Mouse (Mus musculus) heart, embryonic 15.5 days (tissue): ENCODE measurements around the gene A4galt. TPM values are rescaled to one million over a fixed set of nuclear protein-coding genes. Genes with fewer than 3 reads are reported as not detected.

Experiments
- ATAC-seq: fragments of 200-750 bp; cut with Nextera tagmentation; replicated peaks from 2 replicates; pipeline ENCODE4 v1.8.0; 2017; ENCODE audit warnings: low read depth, moderate TSS enrichment; ENCODE audit not compliant: insufficient number of reproducible peaks, insufficient read depth, low FRiP score
- H3K27ac ChIP-seq: fragments of 300-500 bp; sonication (generic); 2 replicates; pipeline ENCODE4 v1.5.1; 2015; ENCODE audit warnings: mild to moderate bottlenecking, inconsistent platforms
- H3K27me3 ChIP-seq: fragments of 300-500 bp; sonication (generic); 2 replicates; pipeline ENCODE4 v1.6.1; 2015; ENCODE audit warnings: inconsistent platforms
- H3K36me3 ChIP-seq: fragments of 300-500 bp; sonication (generic); 2 replicates; pipeline ENCODE4 v1.6.1; 2015; ENCODE audit warnings: mild to moderate bottlenecking, inconsistent platforms
- H3K4me1 ChIP-seq: fragments of 300-500 bp; sonication (generic); replicated peaks from 2 replicates; pipeline ENCODE4 v1.6.1; 2015; ENCODE audit warnings: inconsistent platforms
- H3K4me2 ChIP-seq: fragments of 300-500 bp; sonication (generic); 2 replicates; pipeline ENCODE4 v1.6.1; 2015; ENCODE audit warnings: inconsistent platforms, mild to moderate bottlenecking, moderate library complexity
- H3K4me3 ChIP-seq: fragments of 300-500 bp; sonication (generic); 2 replicates; pipeline ENCODE4 v1.5.1; 2015; ENCODE audit warnings: mild to moderate bottlenecking, inconsistent platforms
- H3K9ac ChIP-seq: fragments of 300-500 bp; sonication (generic); 2 replicates; pipeline ENCODE4 v1.6.1; 2015; ENCODE audit warnings: mild to moderate bottlenecking, inconsistent platforms
- H3K9me3 ChIP-seq: fragments of 300-500 bp; sonication (generic); replicated peaks from 2 replicates; pipeline ENCODE4 v1.6.1; 2016; ENCODE audit warnings: inconsistent platforms
- WGBS: fragments of 180-500 bp; shearing (Covaris S2); methylation state at CpG from one replicate; pipeline ENCODE4 v1.1.7; 2015; ENCODE audit warnings: mixed read lengths; 5-methylcytosine and 5-hydroxymethylcytosine counted together
- polyA plus RNA-seq: library from polyadenylated mRNA; unstranded; fragments of >200 nt; fragmentation: Nextera tagmentation; extraction: Ambion mirVana; gene quantifications from 2 replicates; pipeline ENCODE4 v1.2.1, GENCODE M21; 2015

Gene A4galt
- polyA plus RNA-seq = 1.3 and 1.6 TPM in 2 replicates

DNA sequence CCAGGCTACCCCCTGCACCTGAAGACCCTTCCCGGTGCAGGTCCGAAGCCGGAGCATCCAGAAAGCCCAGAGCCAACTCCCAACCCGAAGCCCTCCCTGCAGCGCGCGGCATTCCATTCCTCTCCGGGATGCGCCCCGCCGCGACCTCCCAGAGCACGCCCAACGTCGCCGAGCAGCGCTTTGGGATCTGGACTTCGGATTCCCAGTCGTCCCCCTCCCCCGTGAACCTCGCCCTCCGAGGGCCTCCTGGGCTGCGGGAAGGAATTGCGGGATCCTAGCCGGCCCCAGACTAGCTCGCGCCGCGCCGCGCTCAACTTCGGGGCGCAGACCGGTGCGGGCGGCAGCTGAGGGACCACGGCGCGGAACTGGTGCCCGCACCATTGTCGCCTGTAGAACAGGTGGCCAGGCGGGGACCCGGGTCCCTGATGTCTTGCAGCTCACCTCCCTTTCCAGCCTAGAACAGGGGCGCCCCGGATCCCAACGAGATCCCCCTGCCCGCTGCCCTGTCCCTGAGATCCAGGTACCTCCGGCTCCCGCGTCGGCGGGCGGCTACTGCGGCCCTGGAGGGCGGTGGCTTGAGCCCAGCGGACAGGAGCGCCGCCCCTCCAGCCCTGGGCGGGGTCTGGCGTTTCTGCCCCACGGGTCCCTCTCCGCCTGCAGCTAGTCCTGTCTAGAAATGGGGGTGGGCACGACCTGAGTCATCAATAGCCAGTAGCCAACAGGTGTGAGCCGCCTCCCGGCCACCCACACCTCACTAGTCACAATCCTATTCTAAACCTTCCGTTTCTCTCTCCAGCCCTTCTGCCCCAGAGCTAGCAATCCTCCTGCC is at the start of gene A4galt:
Gene A4galt (minus strand): TSS at position 599 of the 829 bp plus-strand sequence.
- WGBS = 2% methylated on average over 66 of the region's 66 CpGs
- no peak within 1 kb of the TSS for H3K27ac ChIP-seq
- no peaks in the 10 kb centered on the region for H3K9me3 ChIP-seq
- peak within 1 kb of the TSS; percentile 95 for H3K4me2 ChIP-seq
- peaks cover 44% of the 10 kb centered on the region for H3K27me3 ChIP-seq
- peak within 1 kb of the TSS; percentile 55 for H3K4me3 ChIP-seq
- peak within 1 kb of the TSS; percentile 55 for H3K9ac ChIP-seq
- ATAC-seq = no peak
- no peaks in the 10 kb centered on the region for H3K36me3 ChIP-seq
- H3K4me1 ChIP-seq = peaks cover 16% of the 10 kb centered on the region

DNA sequence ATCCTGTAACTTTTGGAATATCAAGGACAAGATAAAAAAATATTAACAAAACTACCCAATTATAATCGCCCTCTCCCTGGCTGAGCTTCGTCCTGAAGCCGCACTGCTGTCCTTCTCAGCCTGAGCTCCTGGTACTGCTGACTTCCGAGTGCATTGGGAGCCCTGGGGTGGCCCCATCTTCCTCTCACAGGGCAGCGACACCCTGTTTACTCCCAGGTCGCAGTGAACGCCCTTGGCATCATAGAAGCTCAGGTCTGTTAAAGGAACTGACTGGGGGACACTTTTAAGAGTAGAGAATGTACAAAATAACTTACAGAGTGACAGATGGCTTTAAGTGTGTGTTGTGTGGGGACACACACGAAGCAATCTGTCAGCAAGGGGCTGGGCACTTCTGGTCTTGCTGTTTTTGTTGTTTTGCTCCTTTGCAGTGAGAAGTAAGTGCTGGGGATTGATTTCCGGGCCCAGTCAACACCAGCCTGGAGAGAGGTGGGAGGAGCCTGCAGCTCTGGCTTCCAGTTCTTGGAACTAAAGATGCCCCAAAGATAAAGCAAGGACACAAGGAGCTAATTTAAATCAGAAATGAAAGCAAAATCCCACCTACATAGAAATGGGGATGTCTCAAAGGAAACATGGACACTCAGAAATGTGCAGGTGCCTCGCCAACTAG is 48.5 kb upstream of the A4galt start:
- peaks cover 5% of the 10 kb centered on the region; the same call in 1 of the 2 replicates for H3K36me3 ChIP-seq
- ATAC-seq = no peak
- WGBS = 52% methylated on average over 10 of the region's 10 CpGs

DNA sequence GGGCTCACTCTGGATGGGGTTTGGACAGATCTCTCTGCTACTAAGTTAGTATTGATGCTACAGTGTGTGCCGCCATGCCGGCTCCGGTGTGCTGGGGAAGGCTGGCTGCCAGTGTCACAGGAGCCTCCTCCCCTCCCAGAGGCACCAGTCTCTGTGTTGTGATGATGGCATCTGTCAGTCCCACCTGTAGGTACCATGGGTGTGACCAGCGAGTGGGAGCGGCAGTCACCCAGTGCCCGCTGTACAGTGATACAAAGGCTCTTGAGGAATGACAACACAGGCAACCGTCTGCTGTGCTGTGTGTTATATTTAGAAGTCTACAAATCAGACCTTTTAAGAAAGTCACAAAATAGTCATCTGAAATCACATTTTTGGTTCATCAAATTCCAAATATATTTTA is 47.9 kb upstream of the A4galt start:
- no peak overlapping the region for H3K9ac ChIP-seq
- no peak overlapping the region for H3K4me3 ChIP-seq
- H3K4me2 ChIP-seq = no peak overlapping the region
- no peaks in the 10 kb centered on the region for H3K27me3 ChIP-seq
- ATAC-seq = no peak
- H3K27ac ChIP-seq = no peak overlapping the region
- WGBS = 65% methylated on average over 7 of the region's 7 CpGs
- H3K4me1 ChIP-seq = peaks cover 15% of the 10 kb centered on the region
- peaks cover 5% of the 10 kb centered on the region; the same call in 1 of the 2 replicates for H3K36me3 ChIP-seq
- no peaks in the 10 kb centered on the region for H3K9me3 ChIP-seq

More for the DNA sequence above, 48.5 kb upstream of the A4galt start:
- no peak overlapping the region for H3K27ac ChIP-seq
- peaks cover 15% of the 10 kb centered on the region for H3K4me1 ChIP-seq
- H3K27me3 ChIP-seq = no peaks in the 10 kb centered on the region
- H3K4me3 ChIP-seq = no peak overlapping the region
- no peak overlapping the region for H3K4me2 ChIP-seq
- no peaks in the 10 kb centered on the region for H3K9me3 ChIP-seq
- no peak overlapping the region for H3K9ac ChIP-seq

DNA sequence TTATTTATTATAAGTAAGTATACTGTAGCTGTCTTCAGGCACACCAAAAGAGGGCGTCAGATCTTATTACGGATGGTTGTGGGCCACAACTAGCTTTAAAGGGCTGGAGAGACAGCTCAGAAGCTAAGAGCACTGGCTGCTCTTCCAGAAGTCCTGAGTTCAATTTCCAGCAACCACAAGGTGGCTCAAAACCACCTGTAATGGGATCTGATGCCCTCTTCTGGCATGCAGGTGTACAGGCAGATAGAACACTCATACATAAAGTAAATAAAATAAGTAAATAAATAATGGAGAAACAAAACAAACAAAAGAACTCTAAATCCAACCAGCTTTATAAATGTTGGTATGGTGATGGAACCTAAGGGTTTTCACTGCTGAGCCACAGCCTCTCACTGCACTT is 47.2 kb upstream of the A4galt start:
- ATAC-seq = no peak

DNA sequence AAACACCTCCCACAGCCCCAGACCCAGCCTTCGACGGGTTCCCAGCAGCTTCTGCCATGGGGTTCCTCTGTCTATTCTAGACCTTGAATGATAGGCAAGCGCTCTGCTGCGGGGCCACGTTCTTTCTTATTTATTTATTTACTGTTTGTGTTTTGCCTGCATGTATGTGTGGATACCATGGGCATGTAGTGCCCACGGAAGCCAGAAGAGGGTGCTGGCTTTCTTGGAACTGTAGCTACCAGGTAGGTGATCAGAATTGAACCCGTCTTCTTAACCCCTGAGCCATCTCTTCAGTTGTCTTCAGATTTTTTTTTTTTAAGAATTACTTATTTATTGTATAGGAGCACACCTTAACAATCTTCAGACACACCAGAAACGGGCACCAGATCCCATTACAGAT is 46.7 kb upstream of the A4galt start:
- Histone ChIP-seq H3K27ac (no peak overlapping the region), H3K9me3 (no peaks in the 10 kb centered on the region), H3K27me3 (no peaks in the 10 kb centered on the region), H3K4me2 (no peak overlapping the region), H3K36me3 (peaks cover 5% of the 10 kb centered on the region; the same call in 1 of the 2 replicates), H3K9ac (no peak overlapping the region), H3K4me1 (peaks cover 5% of the 10 kb centered on the region; the same call in 1 of the 2 replicates), H3K4me3 (no peak overlapping the region)
- no peak for ATAC-seq
- 84% methylated on average over 8 of the region's 8 CpGs for WGBS

More for the DNA sequence above, 47.2 kb upstream of the A4galt start:
- Histone ChIP-seq H3K9ac (no peak overlapping the region), H3K4me3 (no peak overlapping the region), H3K36me3 (peaks cover 5% of the 10 kb centered on the region; the same call in 1 of the 2 replicates), H3K27ac (no peak overlapping the region), H3K4me2 (no peak overlapping the region), H3K9me3 (no peaks in the 10 kb centered on the region), H3K4me1 (peaks cover 10% of the 10 kb centered on the region), H3K27me3 (no peaks in the 10 kb centered on the region)
- 88% methylated on average over 2 of the region's 2 CpGs for WGBS

DNA sequence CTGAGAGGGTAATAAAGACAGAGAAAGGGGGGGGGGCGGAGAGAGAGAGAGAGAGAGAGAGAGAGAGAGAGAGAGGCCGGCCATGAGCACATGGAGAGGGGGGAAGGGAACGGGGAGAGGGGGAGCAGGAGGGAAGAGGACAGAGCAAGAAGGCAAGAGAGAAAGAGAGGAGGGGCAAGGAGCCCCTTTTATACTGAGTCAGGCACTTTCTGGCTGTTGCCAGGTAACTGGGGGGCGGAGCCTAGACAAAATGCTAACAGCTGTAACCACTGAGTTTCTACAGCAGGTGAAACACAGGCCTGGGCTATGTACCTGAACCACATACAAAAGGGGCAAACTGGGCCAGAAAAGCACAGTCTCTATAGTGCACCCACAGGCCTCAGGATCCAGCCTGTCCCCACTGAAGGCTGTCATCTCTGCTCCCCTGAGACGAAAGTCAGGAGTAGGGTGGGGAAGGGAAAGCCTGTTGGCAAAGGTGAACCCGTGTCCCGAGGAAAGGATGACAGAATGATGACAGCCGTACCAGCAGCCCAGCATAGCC is 45.3 kb upstream of the A4galt start:
- H3K36me3 ChIP-seq = no peaks in the 10 kb centered on the region
- H3K4me1 ChIP-seq = peaks cover 5% of the 10 kb centered on the region
- no peak overlapping the region for H3K27ac ChIP-seq
- 58% methylated on average over 6 of the region's 8 CpGs for WGBS
- no peak overlapping the region for H3K4me2 ChIP-seq
- H3K27me3 ChIP-seq = no peaks in the 10 kb centered on the region
- H3K9ac ChIP-seq = no peak overlapping the region
- H3K9me3 ChIP-seq = no peaks in the 10 kb centered on the region
- H3K4me3 ChIP-seq = no peak overlapping the region
- 0 out of 2 replicates have a peak, but pooled peaks have one; percentile 31 for ATAC-seq

DNA sequence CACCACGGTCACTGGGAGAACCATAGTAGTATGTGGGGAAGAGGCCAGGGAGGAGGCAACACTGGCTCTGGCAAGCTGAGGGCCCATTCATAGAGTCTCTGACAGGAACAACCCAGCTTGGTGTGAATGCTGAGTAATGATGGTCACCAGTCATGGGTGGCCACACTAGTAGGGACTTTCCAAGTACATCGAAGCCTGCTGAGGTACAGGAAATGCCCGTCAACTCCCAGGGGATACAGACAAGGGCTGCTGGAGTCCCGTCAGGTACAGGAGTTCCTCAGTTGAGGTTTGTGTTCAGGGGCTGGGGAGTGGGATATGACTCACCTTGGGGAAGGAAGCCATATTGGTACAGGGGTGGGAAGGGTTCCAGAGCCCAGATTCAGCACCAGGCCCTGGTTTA is 44.5 kb upstream of the A4galt start:
- Histone ChIP-seq H3K4me1 (peaks cover 5% of the 10 kb centered on the region), H3K4me2 (no peak overlapping the region), H3K27me3 (no peaks in the 10 kb centered on the region), H3K9me3 (no peaks in the 10 kb centered on the region), H3K36me3 (no peaks in the 10 kb centered on the region), H3K4me3 (no peak overlapping the region), H3K9ac (no peak overlapping the region), H3K27ac (no peak overlapping the region)
- no peak for ATAC-seq
- WGBS = 70% methylated on average over 4 of the region's 4 CpGs

DNA sequence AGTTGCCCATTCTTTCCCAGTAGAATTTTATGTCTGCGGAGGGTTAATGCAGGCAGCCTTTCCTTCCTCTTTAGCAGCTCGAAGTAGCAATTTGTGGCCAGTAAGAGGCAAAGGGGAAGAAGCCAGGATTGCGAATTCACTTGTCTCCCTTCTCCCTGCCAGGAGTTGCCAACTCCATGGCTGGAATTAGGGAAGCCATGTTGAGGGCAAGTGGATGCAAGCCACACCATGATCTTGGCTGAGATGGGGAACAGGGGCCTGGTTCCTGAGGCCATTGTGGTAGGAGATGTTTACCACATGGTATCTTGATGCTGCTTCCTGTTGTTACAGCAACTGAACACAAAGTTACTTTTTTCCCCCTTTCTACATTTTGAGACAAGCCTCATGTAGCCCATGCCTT is 43.4 kb upstream of the A4galt start:
- Histone ChIP-seq H3K4me3 (no peak overlapping the region), H3K9ac (no peak overlapping the region), H3K4me2 (no peak overlapping the region), H3K27me3 (no peaks in the 10 kb centered on the region), H3K36me3 (no peaks in the 10 kb centered on the region), H3K4me1 (peaks cover 5% of the 10 kb centered on the region), H3K9me3 (no peaks in the 10 kb centered on the region), H3K27ac (no peak overlapping the region)
- 63% methylated on average over 3 of the region's 3 CpGs for WGBS
- no peak for ATAC-seq

DNA sequence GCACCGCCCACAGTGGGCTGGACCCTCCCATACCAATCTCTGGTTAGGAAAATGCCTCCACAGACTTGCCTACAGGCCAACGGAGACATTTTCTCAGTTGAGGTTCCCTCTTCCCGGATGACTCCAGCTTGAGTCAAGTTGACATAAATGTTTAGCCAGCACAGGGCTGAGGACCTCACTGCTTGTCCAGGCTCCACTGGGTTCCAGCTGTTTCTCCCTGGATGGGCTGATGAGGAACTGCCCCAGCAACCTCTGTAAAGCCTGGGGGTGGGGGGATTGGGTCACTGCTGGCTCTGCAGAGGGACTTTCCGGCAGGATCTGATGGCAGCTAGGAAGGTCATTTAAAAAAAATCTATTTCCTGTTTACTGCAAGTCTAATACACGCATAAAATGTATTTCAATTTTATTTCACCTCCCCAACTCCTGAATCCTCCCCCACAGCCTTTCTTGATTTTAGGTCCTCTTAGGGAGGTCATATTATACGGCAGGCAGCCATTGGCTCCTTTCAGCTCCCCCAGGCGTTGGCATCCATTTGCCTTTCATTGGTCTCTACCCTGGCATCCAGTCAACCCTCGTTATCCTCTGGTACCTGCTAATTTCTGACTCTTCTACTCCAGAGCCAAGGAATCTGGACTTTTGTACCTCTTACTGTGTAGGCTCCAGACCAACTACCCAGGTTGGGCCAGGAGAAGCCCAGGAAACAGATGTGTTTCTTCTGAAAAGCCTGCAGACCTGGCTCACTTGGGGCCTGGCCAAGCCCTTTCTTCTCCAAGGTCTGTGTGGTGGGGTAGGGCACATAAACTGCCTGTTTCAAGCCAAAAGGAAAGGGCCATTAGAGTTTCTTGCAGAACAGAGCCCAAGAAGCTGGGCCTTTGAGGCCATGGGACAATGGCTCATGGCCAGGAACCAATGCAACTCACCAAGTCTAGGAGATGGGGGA is 42.4 kb upstream of the A4galt start:
- H3K4me3 ChIP-seq = no peak overlapping the region
- no peak overlapping the region for H3K9ac ChIP-seq
- H3K36me3 ChIP-seq = no peaks in the 10 kb centered on the region
- WGBS = 80% methylated on average over 8 of the region's 8 CpGs
- H3K9me3 ChIP-seq = no peaks in the 10 kb centered on the region
- no peak overlapping the region for H3K4me2 ChIP-seq
- no peak for ATAC-seq
- no peaks in the 10 kb centered on the region; the same call in none of the 2 replicates for H3K4me1 ChIP-seq
- H3K27me3 ChIP-seq = no peaks in the 10 kb centered on the region
- H3K27ac ChIP-seq = no peak overlapping the region

DNA sequence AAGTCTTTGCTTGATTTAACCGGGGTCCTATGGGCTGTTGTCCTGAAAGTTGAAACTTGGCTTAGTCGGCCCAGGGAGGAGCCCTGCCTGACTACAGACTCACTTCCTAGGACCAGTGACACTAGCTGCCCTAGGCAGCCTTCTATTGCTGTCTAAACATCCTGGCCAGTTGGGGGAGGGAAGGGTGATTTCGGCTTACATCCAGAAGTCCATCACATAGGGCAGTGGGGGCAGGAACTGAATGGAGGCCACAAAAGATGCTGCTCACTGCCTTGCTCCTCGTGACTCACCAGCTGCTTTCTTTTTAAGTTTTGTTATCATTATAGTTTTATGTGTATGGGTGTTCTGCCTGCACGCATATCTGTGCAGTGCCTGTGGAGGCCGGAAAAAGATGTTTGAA is 41.6 kb upstream of the A4galt start:
- no peaks in the 10 kb centered on the region; the same call in 1 of the 2 replicates for H3K4me1 ChIP-seq
- H3K27me3 ChIP-seq = no peaks in the 10 kb centered on the region
- 61% methylated on average over 6 of the region's 6 CpGs for WGBS
- no peak for ATAC-seq
- H3K9me3 ChIP-seq = no peaks in the 10 kb centered on the region
- H3K9ac ChIP-seq = no peak overlapping the region
- no peaks in the 10 kb centered on the region for H3K36me3 ChIP-seq
- no peak overlapping the region for H3K27ac ChIP-seq
- H3K4me2 ChIP-seq = no peak overlapping the region
- no peak overlapping the region for H3K4me3 ChIP-seq
